Mouse (Mus musculus) R1 (cell line): Measurements from ENCODE around the gene Pnliprp1.

ENCODE experiments used
- DNase-seq: peaks from one replicate; pipeline ENCODE4 v3.0.0-alpha.2; 2018; ENCODE audit warnings: low read depth, low spot score

Pnliprp1 gene

DNA sequence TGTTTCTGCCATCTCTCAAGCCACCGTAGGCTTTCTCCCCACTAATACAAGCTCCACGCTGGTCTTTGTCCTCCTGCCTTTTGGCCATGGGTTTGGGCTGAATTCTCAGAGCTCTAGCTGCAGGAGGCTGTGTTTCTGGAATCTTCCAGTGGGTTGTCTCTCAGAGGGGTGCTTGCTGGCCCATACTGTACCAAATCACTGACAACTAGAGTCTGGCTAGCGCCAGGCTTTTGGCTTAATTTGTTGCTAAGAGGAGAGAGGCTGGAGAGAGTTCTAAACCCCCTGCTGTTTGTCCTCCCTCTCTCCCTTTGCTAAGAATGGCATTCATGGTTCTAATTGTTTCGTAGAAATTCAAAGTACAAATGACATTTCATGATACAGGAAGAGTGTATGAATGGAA, 52.9 kb downstream of the Pnliprp1 start:
- DNase-seq, result no peak

DNA sequence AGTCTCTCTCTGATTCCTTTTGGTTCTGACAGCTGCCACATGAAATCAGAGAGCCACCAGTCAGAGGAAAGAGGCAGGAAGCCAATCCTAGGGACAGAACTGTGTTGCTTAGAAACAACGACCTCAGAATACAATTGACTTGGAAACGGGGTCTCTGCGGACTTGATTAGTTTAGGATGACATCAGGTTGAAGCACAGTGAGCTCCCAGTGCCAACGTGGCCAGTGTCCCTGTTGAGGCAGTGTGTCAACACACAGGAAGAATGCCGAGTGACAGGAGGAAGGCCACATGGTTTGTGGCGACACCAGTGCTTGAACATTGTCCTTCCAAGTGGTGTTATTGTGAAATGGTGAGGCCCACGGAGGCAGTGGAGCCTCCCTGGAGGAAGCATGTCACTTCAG, 55.3 kb downstream of the Pnliprp1 start:
- no peak for DNase-seq

DNA sequence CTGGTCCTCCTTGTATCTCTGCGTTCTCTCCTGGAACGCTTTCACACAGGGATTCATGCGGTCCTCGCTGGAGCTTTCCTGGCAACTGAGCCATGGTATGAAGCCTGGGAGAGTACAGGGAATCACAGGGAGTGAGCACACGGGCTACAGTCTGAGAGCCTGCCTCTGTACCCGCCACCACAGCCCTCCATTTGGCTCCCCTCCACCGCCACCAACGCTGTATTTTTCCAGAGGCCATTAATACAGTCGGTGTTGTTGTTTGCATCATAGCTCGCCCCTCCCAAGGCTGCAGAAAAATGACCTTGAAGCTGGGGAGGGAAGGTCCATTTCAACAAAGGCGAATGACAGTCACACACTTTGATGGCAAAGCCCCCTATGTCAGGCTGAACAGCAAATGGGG, 60.5 kb downstream of the Pnliprp1 start:
- DNase-seq, result no peak
